ENCODE assay signal across 19 mouse cellular contexts in the genomic region with DNA sequence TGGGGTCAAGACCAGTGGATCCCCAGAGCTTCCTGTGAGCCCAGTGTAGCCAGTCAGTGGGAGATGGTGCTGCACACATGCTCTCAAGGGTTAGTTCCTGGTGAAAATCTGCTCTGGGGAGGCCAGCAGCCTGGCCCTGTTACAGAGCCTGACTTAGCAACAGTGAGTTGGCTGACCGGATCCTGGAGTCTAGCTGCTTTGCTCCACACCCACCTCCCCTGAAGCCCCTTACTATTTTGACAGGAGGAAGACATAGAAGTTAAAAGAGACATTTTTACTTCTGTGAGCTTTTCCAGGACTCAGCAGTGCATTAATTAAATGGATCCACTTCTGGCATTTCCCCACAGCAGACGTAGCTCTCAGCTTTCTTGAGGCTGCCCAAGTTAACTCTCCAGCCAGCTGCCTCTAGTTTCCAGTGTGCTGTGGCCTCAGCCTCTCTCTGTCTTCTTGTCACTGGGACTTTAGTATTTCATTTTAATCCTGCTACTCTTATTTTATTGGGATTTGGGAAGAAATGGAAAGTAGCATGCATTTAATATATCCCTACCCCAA. TPM values are rescaled to one million over a fixed set of nuclear protein-coding genes. Genes with fewer than 3 reads are reported as not detected.
"Had no signal": no experiment of that assay in that cellular context is flagged by ENCODE, and none has a peak within 500 bp of the region (broad histone marks: within the 10 kb centered on the region; RNA-seq: fewer than 3 reads in every experiment).

No protein-coding gene starts in this region.

- H3K27ac ChIP-seq: liver, embryonic 15.5 days; lung, embryonic 15.5 days; macrophage; midbrain, embryonic 13.5 days; midbrain, embryonic 15.5 days; neural tube, embryonic 12.5 days; stomach, embryonic 15.5 days; stomach, postnatal 0 days had no signal

- ATAC-seq: liver, postnatal 0 days; lung, postnatal 0 days; midbrain, embryonic 13.5 days; midbrain, embryonic 15.5 days had no signal

- H3K4me3 ChIP-seq: liver, embryonic 15.5 days; lung, embryonic 15.5 days; megakaryocyte, embryonic 14.5 days; midbrain, embryonic 13.5 days; midbrain, embryonic 15.5 days; neural tube, embryonic 12.5 days; stomach, embryonic 15.5 days had no signal

- DNase-seq: liver, postnatal 0 days; lung, adult 2 months; lung, postnatal 14 days; lung, postnatal 36 days; right cerebral cortex, postnatal 25 days; thymus, adult 2 months; thymus, postnatal 25 days; thymus, postnatal 4 days had no signal

RNA-seq across cellular contexts. Expression of a gene that starts 40.0 kb away (rescaled TPM):
- total RNA-seq: monocyte, adult 5-6 weeks had no signal
